Mouse (Mus musculus) C2C12 (cell line): Measurements from ENCODE around the gene Sh2d3c.

ENCODE experiments used
- CEBPB ChIP-seq: IDR thresholded peaks from one replicate; pipeline ENCODE4 v1.6.1; 2011; ENCODE audit warnings: low read depth, mild to moderate bottlenecking, control low read depth, moderate library complexity
- CTCF ChIP-seq: IDR thresholded peaks from one replicate; pipeline ENCODE4 v1.5.1; 2011; ENCODE audit not compliant: control insufficient read depth, insufficient read depth, insufficient read length

DNA sequence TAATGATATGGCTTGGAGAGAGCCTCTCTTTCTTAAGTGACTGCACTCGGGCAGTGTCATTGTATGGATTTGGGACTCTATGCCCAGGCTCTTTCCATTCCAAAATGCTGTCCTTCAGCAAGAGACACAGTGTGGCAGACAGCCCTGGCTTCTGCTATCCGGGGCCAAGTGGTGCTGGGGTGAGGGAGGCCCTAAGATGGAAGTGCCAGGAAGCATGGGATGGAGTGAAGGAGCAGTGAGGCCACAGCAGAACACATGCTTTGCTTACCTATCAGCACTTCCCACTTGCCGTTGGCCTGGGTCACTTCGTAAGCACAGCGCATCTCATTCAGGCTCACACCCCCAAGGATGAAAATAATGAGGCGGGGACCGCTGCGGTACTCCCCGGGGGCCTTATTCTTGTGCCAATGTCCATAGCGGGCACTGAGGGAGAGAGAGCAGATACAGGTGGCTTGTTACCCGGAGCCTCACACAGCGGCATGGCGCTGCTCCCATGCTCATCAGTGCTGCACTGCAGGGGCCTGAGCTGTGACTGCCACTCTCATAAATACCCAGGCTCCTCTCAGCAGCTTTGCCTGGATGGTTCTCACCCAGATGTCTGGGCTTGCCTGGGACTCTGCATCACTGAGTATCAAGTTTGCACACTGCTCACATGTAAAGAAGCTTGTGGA is 75.0 kb downstream of the Sh2d3c start:
- no peak for TF ChIP-seq CTCF
- no peak for TF ChIP-seq CEBPB
